Mouse (Mus musculus): ENCODE results near the gene Gramd1c.

GRCm38 (mm10) chr16:43935892-43936291 lies 127.3 kb downstream of the Gramd1c start:
- TF ChIP-seq CTCF (IDR thresholded peaks at IDR 0.05; ENCODE audit: borderline replicate concordance, insufficient read depth, low read depth, low read length) (no peak), POLR2A (IDR thresholded peaks at IDR 0.05; ENCODE audit: borderline replicate concordance, insufficient read depth, low read length) (no peak)

Data from cerebellum, adult 2 months (tissue).